Mouse (Mus musculus): ENCODE measurements around the gene Pin1. TPM values are rescaled to one million over a fixed set of nuclear protein-coding genes. Genes with fewer than 3 reads are reported as not detected.
A peak's percentile ranks its signal among the peaks of the same experiment; 100 is the strongest.

Pin1 gene
- polyA plus RNA-seq, 1 experiment from 2014 or later: 27.1 TPM

DNA sequence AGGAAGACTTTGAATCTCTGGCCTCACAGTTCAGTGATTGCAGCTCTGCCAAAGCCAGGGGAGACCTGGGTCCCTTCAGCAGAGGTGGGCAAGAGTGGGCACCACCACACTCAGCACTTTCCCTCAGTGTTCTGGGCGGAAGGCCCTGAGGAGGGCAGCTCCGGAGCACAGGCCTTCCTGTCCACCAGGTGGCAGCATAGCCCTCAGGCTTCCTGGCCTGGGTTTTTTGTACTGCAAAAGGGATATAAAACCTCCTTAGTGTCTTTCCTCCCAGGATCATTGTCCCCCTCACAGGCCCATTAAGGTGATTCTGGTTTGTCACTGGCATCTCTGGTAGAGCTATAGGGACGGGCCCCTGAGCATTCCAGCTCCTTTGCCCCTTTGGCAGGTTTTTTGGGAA, 10.4 kb downstream of the Pin1 start:
- TF ChIP-seq CTCF (IDR thresholded peaks at IDR 0.05): peak; percentile 91
- ChIA-PET CTCF (interaction anchor here (0.9 to 1.5 kb wide), 4 partner anchors 9 to 204 kb away, joined by 3 to 12 read pairs (median 3); partner anchors contain the start of genes Pin1 and Ubl5), POLR2A (no interaction called here)
- H3K27me3 ChIP-seq: no peaks in the 10 kb centered on the region
- in situ Hi-C loops (cut with MboI; ENCODE audit: low pct_unique_long_range_greater_than_20kb): loop anchor here (10.0 kb wide), 1 partner anchor 172 kb away; no protein-coding TSS in a partner anchor
- DNase-seq (ENCODE audit: low read depth, low spot score) (no peak), ATAC-seq (peak; percentile 66)

DNA sequence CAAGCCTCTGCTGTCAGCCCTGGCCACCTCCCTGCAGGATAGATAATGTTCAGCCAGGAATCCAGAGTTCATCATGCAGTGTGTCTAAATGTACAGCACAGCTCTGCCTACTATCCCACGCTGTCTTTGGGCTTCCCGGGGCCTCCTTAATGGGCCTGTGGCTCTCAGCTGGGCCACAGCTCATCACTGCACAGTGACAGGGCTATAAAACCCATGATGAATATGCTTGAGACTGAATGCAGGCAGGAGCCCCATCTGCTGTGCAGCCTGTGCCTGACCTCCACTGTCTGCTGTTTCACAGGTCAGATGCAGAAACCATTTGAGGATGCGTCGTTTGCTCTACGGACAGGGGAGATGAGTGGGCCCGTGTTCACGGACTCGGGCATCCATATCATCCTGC, 11.0 kb downstream of the Pin1 start:
- no peak for DNase-seq (ENCODE audit: low read depth, low spot score)
- ATAC-seq: no peak
- ChIA-PET POLR2A (no interaction called here), CTCF (interaction anchor here (0.9 to 1.5 kb wide), 2 partner anchors 10 to 204 kb away, joined by 3 to 12 read pairs; partner anchors contain the start of gene Pin1)
- H3K27me3 ChIP-seq: no peaks in the 10 kb centered on the region
- no peak for TF ChIP-seq CTCF (IDR thresholded peaks at IDR 0.05)
- in situ Hi-C loops (cut with MboI; ENCODE audit: low pct_unique_long_range_greater_than_20kb): loop anchor here (10.0 kb wide), 1 partner anchor 172 kb away; no protein-coding TSS in a partner anchor

DNA sequence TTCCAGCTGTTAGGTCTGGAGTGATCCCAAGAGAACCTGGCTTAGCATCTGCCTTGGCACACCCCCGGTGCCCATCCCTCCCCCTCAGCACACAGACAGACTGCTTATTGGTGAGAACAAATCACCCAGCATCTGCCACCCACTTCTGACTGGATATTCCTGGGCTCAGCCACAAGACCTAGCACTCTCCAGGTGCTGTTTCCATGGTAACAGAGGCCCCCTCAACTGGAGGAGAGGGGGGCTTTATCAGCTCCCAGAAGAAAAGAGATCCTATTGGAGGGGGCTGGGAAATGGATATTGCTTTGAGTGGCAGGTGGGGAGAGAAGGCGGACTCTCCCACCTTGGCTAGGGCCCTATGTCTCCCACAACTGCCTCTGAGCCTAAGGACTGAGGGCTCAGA, 12.1 kb downstream of the Pin1 start:
- ATAC-seq: no peak
- no peak for DNase-seq (ENCODE audit: low read depth, low spot score)
- CTCF ChIA-PET: no interaction called here
- no peaks in the 10 kb centered on the region for H3K27me3 ChIP-seq
- in situ Hi-C loops (cut with MboI; ENCODE audit: low pct_unique_long_range_greater_than_20kb): loop anchor here (10.0 kb wide), 1 partner anchor 171 kb away; no protein-coding TSS in a partner anchor
- TF ChIP-seq CTCF (IDR thresholded peaks at IDR 0.05): no peak
- POLR2A ChIA-PET: interaction anchor here (0.6 kb wide), 1 partner anchor 100 kb away, joined by 3 read pairs; no protein-coding TSS in a partner anchor

DNA sequence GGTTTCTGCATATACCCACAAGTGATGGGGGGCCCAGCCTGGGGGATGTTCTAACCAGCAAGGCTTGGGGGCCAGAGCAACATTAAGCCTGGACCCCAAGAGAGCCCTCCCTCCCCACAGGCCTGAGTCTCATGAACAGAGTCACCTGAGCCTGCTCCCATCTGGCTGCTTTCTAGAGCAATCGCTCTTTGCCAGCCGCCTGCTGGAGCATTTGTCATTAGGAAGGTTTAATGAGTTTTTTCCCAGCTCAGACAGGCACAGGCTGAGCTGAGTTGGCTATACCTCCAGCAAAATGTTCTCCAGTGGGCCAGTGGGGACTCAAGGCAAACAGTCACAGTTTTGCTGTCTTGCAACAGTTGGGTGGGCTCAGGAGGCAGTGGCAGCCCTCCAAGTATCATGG, 12.5 kb downstream of the Pin1 start:
- TF ChIP-seq CTCF (IDR thresholded peaks at IDR 0.05): no peak
- ATAC-seq (no peak), DNase-seq (ENCODE audit: low read depth, low spot score) (no peak)
- in situ Hi-C loops (cut with MboI; ENCODE audit: low pct_unique_long_range_greater_than_20kb): loop anchor here (10.0 kb wide), 1 partner anchor 170 kb away; no protein-coding TSS in a partner anchor
- no peaks in the 10 kb centered on the region for H3K27me3 ChIP-seq
- POLR2A ChIA-PET: no interaction called here
- CTCF ChIA-PET: no interaction called here

DNA sequence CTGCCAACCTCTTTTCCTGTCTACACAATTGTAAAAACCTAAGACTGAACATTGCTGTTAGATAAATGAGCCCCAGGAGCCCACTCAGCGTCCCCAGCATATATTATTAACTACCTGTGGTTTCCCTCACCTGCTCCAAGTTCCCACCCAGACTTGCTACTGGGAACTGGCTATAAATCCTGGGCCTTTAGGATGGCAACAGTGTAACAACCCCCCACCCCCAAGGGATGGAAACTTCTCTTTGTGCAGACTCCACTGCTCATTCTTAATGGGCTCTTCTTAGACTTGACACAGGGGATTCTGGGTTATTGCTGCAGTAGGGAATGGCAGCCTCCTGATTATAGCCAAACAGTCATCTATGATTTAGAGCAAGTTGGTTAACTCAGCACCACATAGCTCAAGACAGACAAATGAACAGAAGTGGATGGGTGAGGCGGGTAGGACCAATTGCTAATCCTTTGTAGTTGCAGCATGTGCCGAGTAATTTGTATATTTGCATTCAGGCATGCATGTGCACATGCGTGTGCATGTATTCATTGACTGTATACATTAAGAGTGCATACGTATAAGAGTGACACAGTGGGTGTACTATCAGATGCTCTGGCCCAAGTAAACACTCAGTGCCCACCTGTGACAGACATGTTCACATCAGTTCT, 13.2 kb downstream of the Pin1 start:
- CTCF ChIA-PET: no interaction called here
- no peak for TF ChIP-seq CTCF (IDR thresholded peaks at IDR 0.05)
- no peak for DNase-seq (ENCODE audit: low read depth, low spot score)
- in situ Hi-C loops (cut with MboI; ENCODE audit: low pct_unique_long_range_greater_than_20kb): loop anchor here (10.0 kb wide), 1 partner anchor 170 kb away; no protein-coding TSS in a partner anchor
- no peak for ATAC-seq
- POLR2A ChIA-PET: no interaction called here
- H3K27me3 ChIP-seq: no peaks in the 10 kb centered on the region

DNA sequence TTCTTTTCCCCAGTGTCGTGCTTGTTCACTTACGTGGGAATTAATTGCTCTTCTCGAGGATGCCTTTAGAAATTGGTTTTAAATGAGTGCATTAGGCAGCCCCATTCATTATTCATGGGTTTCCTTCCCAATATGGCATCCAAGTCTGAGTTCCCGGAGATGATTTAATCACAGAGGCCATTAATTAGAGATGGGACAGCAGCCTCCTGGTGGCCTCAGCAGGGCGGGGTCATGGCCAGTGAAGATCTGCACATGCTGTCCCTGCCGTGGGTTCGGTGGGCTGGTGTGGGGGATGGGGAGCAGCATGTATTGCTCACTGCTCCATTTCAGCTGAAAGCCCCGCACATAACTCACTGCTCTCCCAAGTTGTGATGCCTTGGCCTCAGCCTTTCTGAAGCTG, 14.0 kb downstream of the Pin1 start:
- H3K27me3 ChIP-seq: no peaks in the 10 kb centered on the region
- DNase-seq (ENCODE audit: low read depth, low spot score): no peak
- ATAC-seq: no peak
- no peak for TF ChIP-seq CTCF (IDR thresholded peaks at IDR 0.05)
- CTCF ChIA-PET: no interaction called here
- POLR2A ChIA-PET: no interaction called here
- in situ Hi-C loops (cut with MboI; ENCODE audit: low pct_unique_long_range_greater_than_20kb): loop anchor here (10.0 kb wide), 1 partner anchor 169 kb away; no protein-coding TSS in a partner anchor

DNA sequence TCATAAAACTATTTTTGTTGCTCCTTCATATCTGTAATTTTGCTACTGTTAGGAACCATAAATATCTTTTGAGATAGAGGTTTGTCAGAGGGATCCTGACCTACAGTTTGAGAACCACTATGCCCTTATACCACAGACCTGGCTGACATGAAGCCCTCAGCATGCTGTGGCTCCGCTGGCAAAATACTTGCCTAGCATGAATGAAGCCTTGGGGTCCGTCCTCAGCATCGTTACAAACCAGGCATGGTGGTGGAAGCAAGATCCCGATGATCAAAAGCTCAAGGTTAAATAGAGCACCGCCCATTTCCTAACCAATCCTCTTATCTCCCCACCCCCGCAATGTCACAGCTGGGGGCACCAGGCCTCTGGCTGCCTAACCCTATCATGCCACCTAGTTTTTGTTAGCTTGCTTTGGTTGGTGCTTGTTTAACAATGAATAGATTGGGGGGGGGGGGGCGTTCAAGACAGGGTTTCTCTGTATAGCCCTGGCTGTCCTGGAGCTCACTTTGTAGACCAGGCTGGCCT, 14.7 kb downstream of the Pin1 start:
- ChIA-PET POLR2A (interaction anchor here (0.6 kb wide), 1 partner anchor 9 kb away, joined by 3 read pairs; no protein-coding TSS in a partner anchor), CTCF (interaction anchor here (1.0 to 1.5 kb wide), 2 partner anchors 8 to 14 kb away, joined by 3 to 4 read pairs; no protein-coding TSS in a partner anchor)
- no peaks in the 10 kb centered on the region for H3K27me3 ChIP-seq
- ATAC-seq (no peak), DNase-seq (ENCODE audit: low read depth, low spot score) (no peak)
- TF ChIP-seq CTCF (IDR thresholded peaks at IDR 0.05): no peak
- in situ Hi-C loops (cut with MboI; ENCODE audit: low pct_unique_long_range_greater_than_20kb): loop anchor here (10.0 kb wide), 1 partner anchor 168 kb away; no protein-coding TSS in a partner anchor

DNA sequence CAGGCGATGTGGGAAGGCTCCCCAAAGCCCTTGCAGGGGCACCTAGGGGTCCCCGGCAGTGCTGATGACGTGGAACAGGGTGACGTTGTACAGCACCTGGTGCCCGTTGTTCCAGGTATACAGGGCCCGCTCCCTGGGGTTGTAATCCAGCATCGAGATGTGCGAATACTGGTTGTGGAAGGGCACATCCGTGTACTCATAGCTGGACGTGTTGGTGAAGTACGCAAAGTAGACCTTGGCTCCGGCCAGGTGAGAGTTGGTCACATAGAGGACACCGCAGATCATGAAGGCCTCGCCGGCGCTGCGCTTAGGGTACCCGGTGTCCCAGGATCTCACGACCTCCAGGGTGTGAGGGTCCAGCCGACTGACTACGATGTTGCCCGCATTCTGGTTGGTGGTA, 16.2 kb downstream of the Pin1 start:
- ATAC-seq: no peak
- TF ChIP-seq CTCF (IDR thresholded peaks at IDR 0.05): no peak
- in situ Hi-C loops (cut with MboI; ENCODE audit: low pct_unique_long_range_greater_than_20kb): loop anchor here (10.0 kb wide), 1 partner anchor 167 kb away; no protein-coding TSS in a partner anchor
- DNase-seq (ENCODE audit: low read depth, low spot score): no peak
- CTCF ChIA-PET: interaction anchor here (1.2 to 1.5 kb wide), 2 partner anchors 9 to 15 kb away, joined by 3 read pairs; no protein-coding TSS in a partner anchor
- POLR2A ChIA-PET: no interaction called here
- H3K27me3 ChIP-seq: no peaks in the 10 kb centered on the region

DNA sequence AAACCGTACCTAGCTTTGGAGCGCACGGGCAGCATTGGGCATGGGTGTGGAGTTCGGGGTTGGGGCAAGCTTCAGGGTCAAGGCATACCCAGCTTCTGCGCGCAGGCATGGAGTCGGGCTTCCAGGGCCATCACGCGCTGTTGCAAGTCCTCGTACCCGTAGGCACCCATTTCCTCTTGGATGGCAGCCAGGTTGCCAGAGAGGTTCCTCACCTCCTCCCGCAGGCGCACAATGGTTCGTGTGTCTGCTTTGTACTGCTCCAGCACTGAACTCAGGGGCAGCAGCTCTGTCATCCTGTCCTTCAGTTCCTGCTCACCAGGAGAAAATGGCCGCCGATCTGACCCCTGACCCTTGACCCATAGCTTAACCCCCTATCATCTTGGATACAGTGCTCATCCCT, 20.2 kb downstream of the Pin1 start:
- no peak for DNase-seq (ENCODE audit: low read depth, low spot score)
- peaks cover 6% of the 10 kb centered on the region for H3K27me3 ChIP-seq
- POLR2A ChIA-PET: no interaction called here
- no peak for ATAC-seq
- in situ Hi-C loops (cut with MboI; ENCODE audit: low pct_unique_long_range_greater_than_20kb): no loop called here
- CTCF ChIA-PET: no interaction called here
- no peak for TF ChIP-seq CTCF (IDR thresholded peaks at IDR 0.05)

DNA sequence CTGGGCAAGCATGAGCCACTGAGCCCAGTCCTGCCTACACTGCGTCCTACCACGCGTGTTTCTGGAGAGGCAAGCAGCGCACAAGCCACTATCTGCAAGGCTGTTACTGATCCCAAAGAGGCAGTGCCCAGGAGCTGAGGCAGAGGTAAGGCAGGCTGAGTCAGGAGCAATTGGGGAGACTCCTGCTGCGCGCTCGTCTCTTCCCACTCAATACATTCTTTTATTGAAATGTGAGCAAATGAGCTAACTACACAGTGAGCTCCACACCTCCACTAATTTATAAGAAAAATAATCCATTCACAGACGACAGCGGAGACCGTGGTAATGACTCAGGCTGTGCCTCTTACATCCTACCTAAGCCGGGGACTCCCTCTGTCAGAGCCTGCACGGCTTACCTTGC, 26.0 kb downstream of the Pin1 start:
- no peak for ATAC-seq
- DNase-seq (ENCODE audit: low read depth, low spot score): no peak
- POLR2A ChIA-PET: no interaction called here
- H3K27me3 ChIP-seq: peaks cover 19% of the 10 kb centered on the region
- CTCF ChIA-PET: no interaction called here
- no peak for TF ChIP-seq CTCF (IDR thresholded peaks at IDR 0.05)
- in situ Hi-C loops (cut with MboI; ENCODE audit: low pct_unique_long_range_greater_than_20kb): no loop called here

DNA sequence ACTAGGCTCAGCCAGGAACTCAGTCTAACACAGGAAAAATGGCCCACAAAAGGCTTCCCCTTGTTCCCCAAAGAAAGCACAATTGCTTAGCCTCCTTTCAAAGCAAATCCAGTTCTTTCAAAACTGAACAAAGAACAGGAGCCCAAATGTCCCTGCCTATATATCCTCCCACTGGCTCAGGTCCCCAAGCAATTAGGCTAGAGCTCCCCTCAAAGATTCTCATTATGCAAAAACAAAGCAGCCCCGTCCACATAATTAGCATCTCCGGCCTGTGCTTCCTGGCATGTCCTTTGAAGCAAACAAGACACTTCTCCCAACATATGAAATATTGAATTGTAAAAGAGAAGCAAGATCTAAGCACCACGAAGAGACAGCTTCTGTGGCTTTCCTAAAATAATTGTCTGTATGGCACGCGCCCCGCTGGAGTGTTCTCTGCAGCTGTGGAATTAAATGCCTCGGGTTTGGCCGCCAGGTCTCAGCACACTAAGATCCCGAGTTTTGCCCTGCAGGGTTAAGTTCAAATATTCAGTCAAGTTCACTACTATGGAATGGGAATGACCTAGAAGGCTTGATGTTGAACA, 28.6 kb downstream of the Pin1 start:
- ATAC-seq (no peak), DNase-seq (ENCODE audit: low read depth, low spot score) (no peak)
- no peak for TF ChIP-seq CTCF (IDR thresholded peaks at IDR 0.05)
- in situ Hi-C loops (cut with MboI; ENCODE audit: low pct_unique_long_range_greater_than_20kb): no loop called here
- ChIA-PET CTCF (no interaction called here), POLR2A (no interaction called here)
- peaks cover 19% of the 10 kb centered on the region for H3K27me3 ChIP-seq
